Mouse (Mus musculus) cerebellum, adult 9-11 months (tissue): ENCODE measurements around the gene Fbln5.
A peak's percentile ranks its signal among the peaks of the same experiment; 100 is the strongest.

Experiments used
- DNase-seq: peaks from one replicate; pipeline ENCODE4 v3.0.0; 2022

The Fbln5 gene

GRCm38 (mm10) chr12:101759440-101760045 is 59.3 kb downstream of the Fbln5 start:
- no peak for DNase-seq

- no peak for DNase-seq
Measured at GRCm38 (mm10) chr12:101758698-101759097, 60.2 kb downstream of the Fbln5 start.

DNA sequence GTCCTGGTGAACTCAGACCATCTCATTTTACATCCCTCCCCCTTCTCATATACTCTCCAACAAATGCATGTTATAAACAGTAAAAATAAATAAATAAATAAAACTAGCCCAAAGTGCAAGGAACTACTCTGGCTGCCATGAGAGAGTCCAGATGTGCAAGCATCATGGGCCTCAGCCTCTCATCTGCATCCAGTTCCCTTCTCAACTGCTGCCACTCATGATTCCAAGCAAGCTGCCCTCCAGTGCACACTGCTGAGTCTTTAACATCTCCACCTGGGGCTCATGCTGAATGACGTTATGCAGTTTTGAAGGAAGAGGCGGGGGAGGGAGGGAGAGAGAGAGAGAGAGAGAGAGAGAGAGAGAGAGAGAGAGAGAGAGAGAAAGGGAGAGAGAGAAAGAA is 76.5 kb downstream of the Fbln5 start:
- DNase-seq, result no peak

GRCm38 (mm10) chr12:101740486-101740885 is 78.4 kb downstream of the Fbln5 start:
- no peak for DNase-seq

- DNase-seq, result no peak
Measured at GRCm38 (mm10) chr12:101740045-101740444, 78.8 kb downstream of the Fbln5 start.

- DNase-seq, result no peak
Measured at GRCm38 (mm10) chr12:101718755-101719150, 100.1 kb downstream of the Fbln5 start.

GRCm38 (mm10) chr12:101718054-101718754 is 100.7 kb downstream of the Fbln5 start, which contains the start of gene Tc2n:
Tc2n (minus strand) TSS chr12:101718523.
- DNase-seq, result peak; percentile 14

DNA sequence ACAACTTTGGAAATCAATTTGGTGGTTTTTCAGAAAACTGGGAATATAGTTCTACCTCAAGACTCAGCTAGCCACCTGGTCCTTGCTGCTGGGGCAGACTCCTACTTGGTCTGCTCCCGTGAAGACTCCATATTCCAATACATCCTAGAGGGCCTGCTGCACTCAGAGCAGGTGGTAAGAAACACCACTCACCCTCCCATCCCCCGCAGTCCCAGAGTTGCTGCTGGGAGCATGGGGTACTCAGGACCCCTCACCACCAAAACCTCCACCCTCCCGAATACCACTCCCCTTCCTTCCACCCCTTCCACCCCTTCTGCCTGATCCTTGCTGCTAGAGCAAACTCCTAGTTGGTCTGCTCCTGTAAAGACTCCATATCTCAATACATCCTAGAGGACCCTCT is 119.7 kb downstream of the Fbln5 start:
- no peak for DNase-seq
